Mouse (Mus musculus) layer of hippocampus, adult 2 months (tissue): Measurements from ENCODE around the gene Gm6096. TPM values are rescaled to one million over a fixed set of nuclear protein-coding genes. Genes with fewer than 3 reads are reported as not detected.
"Not testable (repeated sequence)": the region's sequence is repeated elsewhere in the genome, so short reads cannot be mapped to it uniquely, and the experiment has no call there.

Experiments
- DNase-seq, 2 experiments: peaks; one replicate each; pipeline ENCODE4 v3.0.0; 2022; ENCODE audit warnings: low spot score in 2 of 2
- H3K27ac ChIP-seq: fragments of 200-600 bp; 2 replicates; pipeline ENCODE4 v1.8.1; 2022
- H3K4me3 ChIP-seq: fragments of 200-600 bp; 2 replicates; pipeline ENCODE4 v1.8.1; 2022; ENCODE audit warnings: mild to moderate bottlenecking
- CTCF ChIP-seq: fragments of 200-600 bp; conservative IDR thresholded peaks from 2 replicates; pipeline ENCODE4 v1.8.1; 2022; ENCODE audit warnings: antibody characterized with exemption, mild to moderate bottlenecking, moderate library complexity
- long read RNA-seq, 2 experiments: library from polyadenylated mRNA; stranded (forward); transcript quantifications; one replicate each; pipeline ENCODE4 v2.0.0; 2021; ENCODE audit warnings: borderline mapping rate in 2 of 2
- total RNA-seq, 2 experiments: library from RNA; stranded (reverse); gene quantifications; 2 replicates each; pipeline ENCODE4 v1.2.3; 2021

The Gm6096 gene
- total RNA-seq, result not detected
- long read RNA-seq, experiment 1, result 0 reads
- long read RNA-seq, experiment 2, result 0 reads

- no peak for TF ChIP-seq CTCF
- no peak for DNase-seq
- Histone ChIP-seq H3K27ac (peak within 1 kb of the TSS; percentile 69; the same call in 1 of the 2 replicates), H3K4me3 (no peak within 1 kb of the TSS)
Measured at GRCm38 (mm10) chr7:34250738-34251137, at the start of gene Gm6096. Gm6096 (plus strand) TSS chr7:34251038.

- not testable (repeated sequence) for H3K4me3 ChIP-seq, DNase-seq, H3K27ac ChIP-seq
Measured at GRCm38 (mm10) chr7:34202147-34202546, 48.7 kb upstream of the Gm6096 start.

- Histone ChIP-seq H3K27ac (no peak overlapping the region), H3K4me3 (no peak overlapping the region)
- no peak for DNase-seq
- no peak for TF ChIP-seq CTCF
Measured at GRCm38 (mm10) chr7:34206331-34206730, 44.5 kb upstream of the Gm6096 start.

GRCm38 (mm10) chr7:34208027-34208745 is 42.7 kb upstream of the Gm6096 start:
- Histone ChIP-seq H3K4me3 (no peak overlapping the region), H3K27ac (no peak overlapping the region)
- TF ChIP-seq CTCF, result peak; percentile 59
- DNase-seq, result no peak

- Histone ChIP-seq H3K4me3 (no peak overlapping the region), H3K27ac (no peak overlapping the region)
- DNase-seq, result no peak
- no peak for TF ChIP-seq CTCF
Measured at GRCm38 (mm10) chr7:34213281-34213680, 37.6 kb upstream of the Gm6096 start.

- no peak for TF ChIP-seq CTCF
- H3K4me3 ChIP-seq, result no peak overlapping the region
- no peak for DNase-seq
Measured at GRCm38 (mm10) chr7:34214644-34215043, 36.2 kb upstream of the Gm6096 start.

GRCm38 (mm10) chr7:34215481-34215880 is 35.4 kb upstream of the Gm6096 start:
- no peak for DNase-seq
- no peak overlapping the region for H3K27ac ChIP-seq
- H3K4me3 ChIP-seq, result no peak overlapping the region
- no peak for TF ChIP-seq CTCF

More at GRCm38 (mm10) chr7:34214644-34215043, 36.2 kb upstream of the Gm6096 start:
- H3K27ac ChIP-seq, result no peak overlapping the region

- H3K4me3 ChIP-seq, result no peak overlapping the region
- no peak overlapping the region for H3K27ac ChIP-seq
- DNase-seq, result no peak
- no peak for TF ChIP-seq CTCF
Measured at GRCm38 (mm10) chr7:34216474-34216873, 34.4 kb upstream of the Gm6096 start.

GRCm38 (mm10) chr7:34218496-34218895 is 32.3 kb upstream of the Gm6096 start:
- no peak overlapping the region for H3K27ac ChIP-seq
- no peak for DNase-seq

GRCm38 (mm10) chr7:34221594-34222250 is 29.1 kb upstream of the Gm6096 start:
- Histone ChIP-seq H3K4me3 (no peak overlapping the region), H3K27ac (no peak overlapping the region)
- DNase-seq, result no peak
- no peak for TF ChIP-seq CTCF

More at GRCm38 (mm10) chr7:34218496-34218895, 32.3 kb upstream of the Gm6096 start:
- no peak for TF ChIP-seq CTCF
- H3K4me3 ChIP-seq, result no peak overlapping the region

- DNase-seq, result no peak
- peak; percentile 37 for TF ChIP-seq CTCF
Measured at GRCm38 (mm10) chr7:34222340-34222739, 28.5 kb upstream of the Gm6096 start.

GRCm38 (mm10) chr7:34224308-34224707 is 26.5 kb upstream of the Gm6096 start:
- no peak for DNase-seq
- no peak for TF ChIP-seq CTCF
- Histone ChIP-seq H3K4me3 (no peak overlapping the region), H3K27ac (no peak overlapping the region)

More at GRCm38 (mm10) chr7:34222340-34222739, 28.5 kb upstream of the Gm6096 start:
- Histone ChIP-seq H3K4me3 (no peak overlapping the region), H3K27ac (no peak overlapping the region)

GRCm38 (mm10) chr7:34226086-34226485 is 24.8 kb upstream of the Gm6096 start:
- DNase-seq, result no peak
- no peak for TF ChIP-seq CTCF
- Histone ChIP-seq H3K27ac (0 out of 2 replicates have a peak overlapping the region, but pooled peaks have one; percentile 32), H3K4me3 (peak overlapping the region; percentile 14; the same call in 1 of the 2 replicates)
